Mouse (Mus musculus) lung, postnatal 0 days (tissue): Measurements from ENCODE around the gene Sqor.

Source experiments
- CTCF ChIP-seq: IDR thresholded peaks from 2 replicates; pipeline ENCODE4 v1.5.1; 2016; ENCODE audit warnings: antibody characterized with exemption, mild to moderate bottlenecking
- EP300 ChIP-seq: IDR thresholded peaks from 2 replicates; pipeline ENCODE4 v1.6.1; 2016; ENCODE audit warnings: antibody characterized with exemption, mild to moderate bottlenecking, control low read depth

DNA sequence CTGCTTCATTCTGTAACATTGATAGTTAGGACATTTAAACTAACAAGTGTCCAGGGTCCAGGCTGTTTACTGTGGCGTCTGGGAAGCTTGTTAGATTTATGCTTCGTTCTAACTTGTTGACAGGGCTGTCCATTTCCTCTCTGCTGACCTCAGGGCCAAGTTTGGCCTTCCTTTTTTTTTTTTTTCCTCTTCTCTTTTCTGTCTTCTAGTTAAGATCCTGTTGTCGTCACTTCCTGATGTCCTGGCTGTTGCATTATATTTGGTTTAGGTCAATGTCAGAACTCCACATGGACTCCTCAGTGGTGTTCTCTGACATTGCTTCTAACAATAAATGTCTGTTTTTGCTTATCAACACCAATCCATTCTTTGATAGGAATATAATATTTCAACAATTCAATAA is 15.4 kb downstream of the Sqor start:
- TF ChIP-seq CTCF (no peak), EP300 (no peak)
